Mouse (Mus musculus): ENCODE results near the gene Itgb2. TPM values are rescaled to one million over a fixed set of nuclear protein-coding genes. Genes with fewer than 3 reads are reported as not detected.

The Itgb2 gene
- 100 to 1,000 TPM; 854 to 921 TPM for total RNA-seq (2023)

DNA sequence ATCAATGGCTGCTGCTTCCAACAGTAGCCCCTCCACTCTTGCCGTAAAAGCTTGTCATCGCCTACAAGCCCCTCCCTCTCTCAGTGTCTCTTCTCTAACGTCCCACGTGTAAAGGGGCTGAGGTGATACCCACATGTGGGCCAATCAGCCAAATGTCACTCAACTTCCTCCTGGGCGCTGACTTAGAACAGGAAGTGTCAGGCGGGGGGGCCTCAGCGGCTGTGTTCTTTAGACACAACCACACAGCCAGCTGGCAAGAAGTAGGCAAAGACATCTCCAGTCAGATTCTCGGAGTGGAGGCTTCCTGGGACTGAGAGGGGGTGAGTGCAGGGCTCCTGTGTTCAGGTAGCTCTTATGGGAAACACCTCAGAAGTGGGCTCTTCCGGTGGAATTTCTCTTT, at the start of gene Itgb2:
Gene Itgb2, plus strand, starts transcription at position 113 of the 400 bp plus-strand sequence.

DNA sequence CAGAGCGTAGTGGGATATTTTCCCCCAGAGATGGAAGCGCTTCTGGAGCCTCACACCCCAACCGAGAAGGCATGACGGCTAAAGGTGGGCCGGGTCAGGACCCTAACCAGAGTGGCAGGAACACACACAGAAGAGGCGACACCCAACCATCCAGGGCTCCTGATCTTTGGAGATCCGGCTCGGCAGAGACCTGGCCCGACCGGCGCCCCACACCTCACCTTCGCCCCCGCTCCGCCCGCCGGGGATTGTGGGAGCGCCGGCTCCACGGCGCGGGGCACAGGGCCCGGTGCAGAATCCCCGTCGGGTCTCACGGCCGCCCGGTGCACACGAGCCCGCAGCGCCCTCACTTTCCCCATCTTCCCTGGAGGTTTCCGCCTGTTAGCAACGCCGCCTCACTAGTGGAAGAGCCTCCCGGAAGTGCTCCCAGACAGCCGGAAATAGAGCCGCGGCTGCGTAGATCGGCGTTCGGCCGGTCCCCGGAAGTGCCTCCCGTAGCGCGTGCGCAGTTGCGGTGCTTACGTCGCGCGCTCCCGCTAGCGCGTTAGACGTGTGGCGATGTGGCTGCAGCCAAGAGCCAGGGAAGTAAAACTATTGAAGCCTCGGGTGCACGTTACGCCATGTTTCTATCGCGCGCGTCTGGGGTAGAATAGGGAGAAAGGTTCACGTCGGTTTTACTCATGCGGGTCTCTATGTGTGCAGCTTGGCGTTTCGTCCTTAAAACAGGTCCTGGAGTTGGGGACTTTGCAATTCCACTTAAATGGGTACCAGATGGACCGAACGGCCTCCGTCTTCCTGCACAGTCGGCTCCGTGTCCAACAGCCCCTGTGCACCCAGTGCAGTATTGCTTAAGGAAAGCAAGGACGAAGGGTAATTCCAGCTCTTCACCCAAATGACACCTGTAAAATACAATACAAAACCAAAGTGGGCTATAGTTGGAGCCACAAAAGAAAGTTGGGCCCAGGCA, 14.4 kb upstream of the Itgb2 start, which contains the start of gene Fam207a:
Gene Fam207a, minus strand, starts transcription at position 401 of the 964 bp plus-strand sequence.

DNA sequence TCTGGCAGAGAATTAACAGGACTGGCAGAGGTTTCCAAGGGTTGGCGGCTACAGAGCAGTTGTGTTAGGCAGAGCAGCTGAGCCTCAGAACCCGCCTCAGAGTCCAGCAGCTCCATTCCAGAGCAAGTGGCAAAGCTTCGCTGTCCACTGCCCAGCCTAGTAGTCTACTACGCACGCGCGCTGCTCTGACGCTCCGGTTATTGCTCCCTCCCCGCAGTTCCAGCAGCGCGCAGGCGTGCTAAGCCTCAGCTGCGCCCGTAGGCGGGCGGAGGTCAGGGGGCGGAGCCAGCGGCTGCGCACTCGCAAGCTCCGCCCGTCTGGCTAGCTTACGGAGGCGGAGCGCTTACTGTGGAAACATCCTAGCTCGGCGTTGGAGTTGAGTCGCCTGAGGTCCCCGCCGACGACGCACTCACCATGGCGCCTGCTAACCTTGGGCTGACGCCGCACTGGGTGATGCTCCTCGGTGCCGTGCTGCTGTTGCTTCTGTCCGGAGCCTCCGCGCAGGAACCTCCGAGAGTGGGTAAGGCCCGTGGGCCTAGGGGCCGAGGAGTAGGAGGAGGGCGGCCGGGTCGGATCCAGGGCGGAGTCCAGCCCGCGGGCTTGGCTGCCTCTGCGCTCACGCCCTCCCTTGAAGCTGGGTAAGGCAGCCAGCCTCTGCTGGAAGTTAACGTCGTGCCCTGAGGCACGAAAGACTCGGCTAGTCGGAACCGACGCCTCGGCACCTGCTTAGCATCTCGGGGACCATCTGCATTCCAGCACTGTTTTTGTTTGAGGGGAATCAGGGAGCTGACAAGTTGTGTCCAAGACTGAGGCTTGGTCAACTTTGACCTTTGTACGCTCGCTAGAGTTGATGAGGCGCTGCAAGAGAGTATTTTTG, 51.6 kb downstream of the Itgb2 start, which contains the start of gene Pttg1ip:
Gene Pttg1ip, plus strand, starts transcription at position 313 of the 877 bp plus-strand sequence.

DNA sequence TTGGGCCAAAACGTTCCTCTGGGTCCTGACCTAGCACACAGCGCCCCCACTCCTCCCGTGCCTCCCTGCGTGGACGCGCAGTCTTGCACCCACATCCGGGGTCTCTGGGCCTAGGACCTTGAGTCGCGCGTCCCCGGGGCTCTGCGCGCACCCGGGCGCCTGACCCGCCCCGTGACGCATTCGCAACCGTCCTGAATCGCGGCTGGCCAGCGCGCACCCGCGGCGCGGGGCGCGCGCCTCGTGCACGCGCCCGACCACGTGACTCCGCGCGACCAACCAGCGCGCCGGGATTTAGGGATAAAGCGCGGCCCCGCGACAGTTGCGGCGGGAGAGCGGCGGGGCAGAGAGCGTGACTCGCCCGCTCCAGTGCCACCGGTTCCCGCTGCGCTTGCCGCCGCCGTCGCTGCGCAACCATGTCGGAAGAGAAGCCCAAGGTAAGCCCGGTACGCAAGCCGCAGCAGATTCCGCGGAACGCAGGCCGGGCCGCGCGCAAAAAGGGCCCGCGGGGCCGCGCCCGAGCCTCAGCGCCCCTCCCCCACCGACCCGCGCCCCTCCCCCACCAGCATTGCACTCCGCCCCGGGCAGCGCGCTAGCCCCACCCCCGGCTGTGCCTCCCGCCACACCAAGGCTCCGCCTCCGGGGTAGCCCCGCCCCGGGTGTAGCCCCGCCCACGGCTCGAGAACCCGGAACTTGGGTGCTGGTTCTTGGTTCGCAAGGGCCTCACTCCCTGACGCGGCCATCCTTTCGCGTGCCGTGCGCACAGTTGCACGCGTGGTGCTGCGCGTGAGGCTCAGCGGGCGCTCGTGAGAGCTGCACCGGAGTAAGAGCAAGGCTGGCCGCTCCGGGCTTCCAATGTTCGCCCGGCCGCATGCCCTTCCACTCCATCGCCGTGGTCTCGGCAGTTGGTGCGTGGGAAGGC, 76.1 kb downstream of the Itgb2 start, which contains the start of the genes Sumo3 and Gm49325:
Gene Sumo3, plus strand, starts transcription at position 190 of the 919 bp plus-strand sequence.
Gene Gm49325, plus strand, starts transcription at position 290 of the 919 bp plus-strand sequence.

Other genes with a start within 250 kb of the Itgb2 start
- 1 to 10 TPM in 1 of 2 experiments, under 1 TPM in 1; 0.43 to 1.8 TPM for gene Adarb1, start 112.0 kb upstream of the Itgb2 start, total RNA-seq (2023)
- 10 to 100 TPM; 19.2 to 24.2 TPM for gene Fam207a, start 14.5 kb upstream of the Itgb2 start, total RNA-seq (2023)
- gene Pttg1ip, start 51.5 kb downstream of the Itgb2 start, total RNA-seq (2023) = 100 to 1,000 TPM; 113 to 127 TPM
- 10 to 100 TPM; 76.0 to 76.6 TPM for gene Sumo3, start 75.8 kb downstream of the Itgb2 start, total RNA-seq (2023)
- gene Gm49325, start 75.9 kb downstream of the Itgb2 start, total RNA-seq (2023) = 10 to 100 TPM in 1 of 2 experiments, 1 to 10 TPM in 1; 3.3 to 11.9 TPM
- gene Ube2g2, start 92.0 kb downstream of the Itgb2 start, total RNA-seq (2023) = 10 to 100 TPM; 43.6 to 54.7 TPM
- not detected for gene Tspear, start 156.3 kb downstream of the Itgb2 start, total RNA-seq (2023)
- gene Gm19402, start 160.5 kb downstream of the Itgb2 start, total RNA-seq (2023) = not detected
- gene Gm9508, start 167.0 kb downstream of the Itgb2 start, total RNA-seq (2023) = not detected
- gene Gm10272, start 176.4 kb downstream of the Itgb2 start, total RNA-seq (2023) = not detected
- gene Gm10024, start 181.2 kb downstream of the Itgb2 start, total RNA-seq (2023) = not detected
- not detected for gene Gm10142, start 185.6 kb downstream of the Itgb2 start, total RNA-seq (2023)
- not detected for gene Krtap12-1, start 190.3 kb downstream of the Itgb2 start, total RNA-seq (2023)
- gene Gm10100, start 196.2 kb downstream of the Itgb2 start, total RNA-seq (2023) = not detected
- gene Gm18596, start 212.4 kb downstream of the Itgb2 start, total RNA-seq (2023) = not detected
- gene Gm9736, start 221.1 kb downstream of the Itgb2 start, total RNA-seq (2023) = not detected
- gene Gm3233, start 229.4 kb downstream of the Itgb2 start, total RNA-seq (2023) = not detected
- gene Gm3238, start 241.1 kb downstream of the Itgb2 start, total RNA-seq (2023) = not detected
- not detected for gene Gm7138, start 246.7 kb downstream of the Itgb2 start, total RNA-seq (2023)